ENCODE assay signal across 8 mouse cellular contexts in the genomic region with DNA sequence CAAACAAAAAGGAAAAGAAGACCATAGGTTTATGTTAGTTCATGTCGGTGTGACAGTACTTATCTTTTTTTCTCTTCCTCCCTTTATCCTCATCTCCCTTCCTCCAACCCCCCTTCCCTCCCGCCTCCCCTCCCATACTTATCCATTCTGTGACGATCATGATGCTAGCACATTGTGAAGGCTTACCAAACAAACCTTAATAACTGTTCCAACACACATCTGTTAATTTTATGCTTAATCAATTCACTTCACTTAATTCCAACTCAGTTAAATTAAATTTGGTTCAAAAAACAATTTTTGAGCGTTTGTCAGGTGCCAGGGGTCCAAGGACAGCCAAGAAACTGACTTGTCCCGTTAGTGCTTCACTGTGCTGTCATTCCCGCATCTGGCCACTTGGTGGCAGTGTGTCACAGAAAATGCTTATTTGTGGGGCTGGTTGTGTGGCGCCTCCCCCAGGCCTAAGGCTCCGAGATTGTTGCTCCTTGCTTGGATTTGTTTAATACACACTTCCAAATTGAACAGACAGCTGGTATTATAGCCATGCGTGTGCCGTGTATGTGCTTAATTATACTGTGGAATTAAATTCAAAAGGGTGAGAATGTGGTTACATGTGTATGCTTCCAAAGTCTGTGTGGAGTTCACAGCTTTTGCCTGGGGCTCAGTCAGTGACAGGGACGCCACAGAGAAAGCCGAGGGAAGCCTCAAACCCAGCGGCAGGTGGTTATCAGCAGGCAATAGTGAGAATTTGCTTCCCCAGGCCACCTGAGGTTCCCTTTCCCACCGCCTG.
DNase-seq lines count a peak whose midpoint lies in the region; ATAC-seq lines count a peak whose summit lies in the region.

No protein-coding gene starts in this region.

- H3K9ac ChIP-seq in hindbrain, embryonic 15.5 days: no peak overlapping the region

- H3K27me3 ChIP-seq in hindbrain, embryonic 15.5 days: no peaks in the 10 kb centered on the region

- H3K4me3 ChIP-seq in hindbrain, embryonic 15.5 days: no peak overlapping the region

- H3K9me3 ChIP-seq in hindbrain, embryonic 15.5 days: no peaks in the 10 kb centered on the region

- peaks cover 20% of the 10 kb centered on the region for H3K4me1 ChIP-seq in hindbrain, embryonic 15.5 days (replicated peaks)

- WGBS in hindbrain, embryonic 15.5 days: 11% methylated on average over 14 of the region's 14 CpGs

- peak; percentile 65 for ATAC-seq in hindbrain, embryonic 15.5 days (ENCODE audit: low FRiP score, low read depth)

- no peaks in the 10 kb centered on the region for H3K36me3 ChIP-seq in hindbrain, embryonic 15.5 days

- DNase-seq in T-cell, adult 2 months (ENCODE audit: low spot score): peak; percentile 79
- peak; percentile 83 to 89 for DNase-seq in cerebellum, postnatal 36 days
- DNase-seq in frontal cortex, postnatal 36 days (ENCODE audit: low spot score in 2 of 2): peak; percentile 88 to 89
- DNase-seq in layer of hippocampus, postnatal 36 days: peak; percentile 85 to 87
- DNase-seq in lung, postnatal 25 days (ENCODE audit: low spot score): peak; percentile 87
- DNase-seq in retina, embryonic 14.5 days (ENCODE audit: low spot score): peak; percentile 94
- DNase-seq in thymus, postnatal 36 days: peak; percentile 85 to 88

- H3K4me2 ChIP-seq in hindbrain, embryonic 15.5 days: peak overlapping the region; percentile 39

- peak overlapping the region; percentile 73 for H3K27ac ChIP-seq in hindbrain, embryonic 15.5 days (replicated peaks)
